Mouse (Mus musculus) ES-Bruce4 (cell line): ENCODE measurements around the gene Noxo1. TPM values are rescaled to one million over a fixed set of nuclear protein-coding genes. Genes with fewer than 3 reads are reported as not detected.
A peak's percentile ranks its signal among the peaks of the same experiment; 100 is the strongest.
"Not testable (repeated sequence)": the region's sequence is repeated elsewhere in the genome, so short reads cannot be mapped to it uniquely, and the experiment has no call there.

Source experiments
- H3K27ac ChIP-seq: 2 replicates; pipeline ENCODE4 v1.5.1; 2012; ENCODE audit warnings: low read length, inconsistent platforms; ENCODE audit not compliant: insufficient read depth
- H3K27me3 ChIP-seq: 2 replicates; pipeline ENCODE4 v1.6.1; 2012; ENCODE audit warnings: mild to moderate bottlenecking, low read length, inconsistent platforms; ENCODE audit not compliant: control insufficient read depth, poor library complexity, insufficient read depth, severe bottlenecking
- H3K36me3 ChIP-seq: 2 replicates; pipeline ENCODE4 v1.6.1; 2012; ENCODE audit warnings: inconsistent platforms, mild to moderate bottlenecking, low read length, moderate library complexity; ENCODE audit not compliant: control insufficient read depth, poor library complexity, insufficient read depth, severe bottlenecking
- H3K4me1 ChIP-seq: one replicate; pipeline ENCODE4 v1.8.1; 2011; ENCODE audit warnings: low read length; ENCODE audit not compliant: control insufficient read depth, insufficient read depth
- H3K4me3 ChIP-seq: 2 replicates; pipeline ENCODE4 v1.5.1; 2011; ENCODE audit warnings: low read depth, mild to moderate bottlenecking, low read length
- H3K9ac ChIP-seq: 2 replicates; pipeline ENCODE4 v1.6.1; 2012; ENCODE audit warnings: low read depth, mild to moderate bottlenecking, inconsistent platforms; ENCODE audit not compliant: poor library complexity, severe bottlenecking
- H3K9me3 ChIP-seq: replicated peaks from 2 replicates; pipeline ENCODE4 v1.6.1; 2012; ENCODE audit warnings: mild to moderate bottlenecking, low read length, inconsistent platforms; ENCODE audit not compliant: control insufficient read depth, poor library complexity, insufficient read depth, severe bottlenecking
- CTCF ChIP-seq: IDR thresholded peaks from one replicate; pipeline ENCODE4 v1.8.1; 2011; ENCODE audit warnings: low read depth, low read length
- EP300 ChIP-seq: IDR thresholded peaks from 2 replicates; pipeline ENCODE4 v1.6.1; 2011; ENCODE audit warnings: low read depth, low read length; ENCODE audit not compliant: insufficient read depth
- POLR2A ChIP-seq: IDR thresholded peaks from one replicate; pipeline ENCODE4 v1.8.1; 2011; ENCODE audit warnings: low read length; ENCODE audit not compliant: insufficient read depth
- polyA plus RNA-seq: library from polyadenylated mRNA; stranded (reverse); fragments of >200 nt; gene quantifications from 2 replicates; pipeline ENCODE4 v1.2.4, GENCODE M21; 2011; ENCODE audit warnings: low read depth; ENCODE audit not compliant: missing spikeins, insufficient read depth, insufficient read length

Gene Noxo1
- polyA plus RNA-seq, 1 experiment = 2.3 TPM

DNA sequence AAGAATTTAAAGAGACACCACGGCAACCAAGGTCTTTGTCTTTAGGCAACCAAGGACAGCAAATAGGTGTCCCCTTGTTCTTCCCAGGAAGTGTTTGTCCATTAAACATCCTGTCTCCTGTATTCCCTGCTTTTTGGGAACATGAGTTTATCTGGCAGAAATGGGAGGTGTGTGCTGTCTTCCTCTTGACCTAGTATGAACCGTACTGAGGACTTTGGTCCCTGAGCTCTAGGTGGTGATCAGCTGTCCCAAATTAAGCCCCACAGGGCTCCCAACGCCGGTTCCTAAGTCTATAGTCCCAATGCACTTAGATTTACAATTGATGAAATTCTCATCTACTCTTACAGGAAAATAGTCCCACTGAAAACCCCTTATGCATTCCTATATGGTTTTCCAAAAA, 45.3 kb upstream of the Noxo1 start:
- no peaks in the 10 kb centered on the region for H3K27me3 ChIP-seq
- no peaks in the 10 kb centered on the region for H3K36me3 ChIP-seq
- H3K4me1 ChIP-seq = peaks cover 2% of the 10 kb centered on the region
- no peak overlapping the region for H3K4me3 ChIP-seq
- TF ChIP-seq CTCF = no peak
- TF ChIP-seq POLR2A = no peak
- TF ChIP-seq EP300 = no peak
- no peak overlapping the region for H3K27ac ChIP-seq
- H3K9ac ChIP-seq = peak overlapping the region; percentile 83; the same call in 1 of the 2 replicates
- no peaks in the 10 kb centered on the region for H3K9me3 ChIP-seq

DNA sequence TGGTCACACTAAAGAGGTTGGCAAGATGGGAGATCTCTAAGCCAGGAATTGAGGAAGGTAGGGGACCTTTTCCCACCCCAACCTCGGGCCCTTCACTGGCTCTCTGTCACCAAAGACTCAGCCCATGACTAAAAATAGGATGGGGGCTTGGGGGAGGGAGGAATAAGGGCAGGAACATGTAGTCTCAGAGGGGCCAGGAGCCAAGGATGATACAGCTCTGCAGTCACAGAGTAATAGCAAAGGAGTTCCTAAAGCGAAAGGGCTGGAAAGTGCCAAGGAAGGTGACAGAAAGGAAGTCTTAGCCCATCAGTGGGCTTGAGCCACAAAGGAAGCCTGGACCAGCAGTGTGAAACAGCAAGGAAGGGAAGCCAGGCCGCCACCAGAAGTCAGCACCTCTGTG, 44.2 kb upstream of the Noxo1 start:
- H3K9ac ChIP-seq = no peak overlapping the region
- no peaks in the 10 kb centered on the region for H3K27me3 ChIP-seq
- H3K4me3 ChIP-seq = no peak overlapping the region
- TF ChIP-seq EP300 = no peak
- TF ChIP-seq POLR2A = no peak
- no peak for TF ChIP-seq CTCF
- H3K36me3 ChIP-seq = no peaks in the 10 kb centered on the region
- no peaks in the 10 kb centered on the region for H3K9me3 ChIP-seq
- H3K4me1 ChIP-seq = no peaks in the 10 kb centered on the region
- no peak overlapping the region for H3K27ac ChIP-seq

DNA sequence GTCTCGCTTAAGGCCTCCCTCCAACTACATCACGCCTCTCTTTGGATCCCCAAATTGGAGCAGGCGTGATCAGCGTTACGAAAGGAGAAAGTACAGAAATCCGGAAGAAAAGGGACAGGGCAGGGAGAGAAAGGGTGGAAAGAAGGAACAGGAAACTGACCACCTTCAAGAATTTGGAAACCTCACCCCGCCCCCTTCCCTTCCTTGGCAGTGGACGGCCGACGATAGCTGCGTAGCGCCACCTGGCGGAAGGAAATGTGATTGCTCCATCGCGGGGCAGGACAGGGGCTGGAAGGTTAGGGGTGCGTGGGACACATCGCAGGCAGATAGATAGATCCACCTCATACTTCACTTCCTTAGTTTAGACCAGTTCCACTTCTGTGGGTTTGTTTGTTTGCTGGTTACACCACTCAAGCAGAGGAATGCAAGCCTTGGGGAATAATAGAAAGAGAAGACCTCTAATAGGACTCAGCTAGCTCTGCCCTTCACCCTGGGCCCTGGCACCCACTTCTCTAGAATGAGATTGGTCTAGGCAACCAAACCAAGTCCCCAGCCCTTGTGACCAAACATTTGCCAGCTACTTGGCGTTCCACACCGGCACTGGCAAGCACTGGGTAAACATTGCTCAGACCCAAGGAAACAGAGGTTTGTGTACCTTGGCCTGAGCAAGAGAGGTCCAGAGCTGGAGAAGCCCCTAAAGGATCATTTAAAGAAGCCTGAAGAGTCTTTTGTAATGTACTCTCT, 41.9 kb upstream of the Noxo1 start:
- Histone ChIP-seq H3K4me1 (no peaks in the 10 kb centered on the region), H3K27ac (no peak overlapping the region), H3K4me3 (peak overlapping the region; percentile 47), H3K36me3 (no peaks in the 10 kb centered on the region), H3K27me3 (no peaks in the 10 kb centered on the region), H3K9me3 (no peaks in the 10 kb centered on the region), H3K9ac (0 out of 2 replicates have a peak overlapping the region, but pooled peaks have one; percentile 39)
- TF ChIP-seq POLR2A (no peak), EP300 (no peak), CTCF (peak; percentile 98)

DNA sequence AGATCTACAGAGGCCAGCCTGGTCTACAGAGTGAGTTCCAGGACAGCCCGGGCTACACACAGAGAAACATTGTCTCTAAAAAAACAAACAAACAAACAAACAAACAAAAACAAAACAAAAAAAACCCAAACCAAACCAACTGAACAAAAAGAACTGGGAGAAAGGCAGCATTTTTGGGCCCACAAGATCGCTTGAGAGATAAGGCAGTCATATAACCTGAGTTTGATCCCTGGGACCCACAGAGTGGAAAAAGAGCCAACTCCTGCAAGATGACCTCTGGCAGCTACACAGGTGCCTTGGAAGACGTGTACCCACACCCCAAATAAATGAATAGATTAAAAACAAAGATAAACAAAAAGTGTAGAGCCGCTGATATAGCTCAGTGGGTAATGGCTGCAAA, 41.1 kb upstream of the Noxo1 start:
- Histone ChIP-seq H3K27me3 (no peaks in the 10 kb centered on the region), H3K36me3 (no peaks in the 10 kb centered on the region), H3K4me3 (no peak overlapping the region), H3K4me1 (no peaks in the 10 kb centered on the region), H3K9me3 (no peaks in the 10 kb centered on the region), H3K27ac (no peak overlapping the region), H3K9ac (no peak overlapping the region)
- TF ChIP-seq EP300 (no peak), POLR2A (no peak), CTCF (no peak)

DNA sequence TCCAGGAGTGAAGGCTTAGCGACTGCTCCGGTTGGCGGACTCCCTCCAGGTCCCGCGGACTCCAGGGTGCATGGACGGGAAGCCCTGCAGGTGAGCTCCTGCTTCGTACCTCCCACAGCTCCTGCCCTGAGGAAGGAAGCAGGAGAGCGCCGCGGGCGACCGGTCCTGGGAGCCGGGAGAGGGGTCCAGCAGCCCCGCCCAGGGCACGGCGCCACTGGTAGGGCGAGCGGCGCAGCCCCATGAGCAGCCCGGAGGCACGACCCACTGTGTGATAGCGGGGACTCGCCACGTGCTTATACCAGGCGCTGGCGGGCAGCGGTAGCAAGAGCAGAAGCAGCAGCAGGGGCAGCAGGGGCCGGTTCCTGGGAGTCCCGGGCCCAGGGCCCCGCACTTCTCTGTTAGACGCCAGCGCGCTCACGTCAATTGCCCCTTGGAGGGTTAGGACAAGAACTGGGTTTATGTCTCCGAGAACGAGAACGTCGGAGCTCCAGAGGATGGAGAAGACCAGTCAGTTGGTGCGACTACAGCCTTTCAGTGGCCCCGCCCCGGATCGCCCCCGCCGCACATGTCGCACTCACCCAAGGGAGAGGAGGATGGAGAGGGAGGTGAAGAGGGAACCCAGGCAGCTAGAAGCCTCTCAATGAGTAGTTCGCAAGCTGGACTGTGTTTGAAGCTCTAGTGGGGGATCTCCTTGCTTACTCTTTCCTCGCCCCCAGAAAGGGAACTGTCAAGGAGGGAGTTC, 37.8 kb upstream of the Noxo1 start, which contains the start of gene Npw:
Gene Npw, minus strand, starts transcription at position 441 of the 742 bp plus-strand sequence.
- Histone ChIP-seq H3K27me3 (no peaks in the 10 kb centered on the region), H3K27ac (no peak within 1 kb of the TSS), H3K36me3 (no peaks in the 10 kb centered on the region), H3K4me3 (peak within 1 kb of the TSS; percentile 63), H3K9me3 (no peaks in the 10 kb centered on the region), H3K9ac (peak within 1 kb of the TSS; percentile 43), H3K4me1 (no peaks in the 10 kb centered on the region)
- TF ChIP-seq CTCF (no peak), EP300 (no peak), POLR2A (no peak)

DNA sequence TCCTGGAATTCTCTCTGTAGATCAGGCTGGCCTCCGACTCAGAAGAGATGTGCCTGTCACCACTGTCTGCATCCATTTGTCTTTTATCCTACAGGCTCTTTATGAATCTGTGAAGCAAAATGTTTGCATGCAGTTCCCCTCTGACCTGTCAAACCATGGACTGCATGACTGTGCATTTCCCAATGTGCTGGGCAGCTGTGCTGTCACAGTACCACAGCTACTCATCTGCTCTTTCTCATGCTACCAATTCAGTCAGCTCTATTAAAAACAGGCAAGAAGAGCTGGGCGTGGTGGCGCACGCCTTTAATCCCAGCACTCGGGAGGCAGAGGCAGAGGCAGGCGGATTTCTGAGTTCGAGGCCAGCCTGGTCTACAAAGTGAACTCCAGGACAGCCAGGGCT, 29.0 kb upstream of the Noxo1 start:
- not testable (repeated sequence) for H3K27me3 ChIP-seq, H3K4me3 ChIP-seq, H3K27ac ChIP-seq, H3K4me1 ChIP-seq, H3K9me3 ChIP-seq, H3K9ac ChIP-seq, H3K36me3 ChIP-seq
